Mouse (Mus musculus) limb, embryonic 14.5 days (tissue): Measurements from ENCODE around the gene Mast4. TPM values are rescaled to one million over a fixed set of nuclear protein-coding genes. Genes with fewer than 3 reads are reported as not detected.

ENCODE experiments used
- ATAC-seq: fragments of 200-750 bp; cut with Nextera tagmentation; 2 replicates; pipeline ENCODE4 v1.8.0; 2017; ENCODE audit warnings: low read depth, moderate number of reproducible peaks, moderate TSS enrichment; ENCODE audit not compliant: low FRiP score
- DNase-seq: peaks from one replicate; pipeline ENCODE4 v3.0.0-alpha.2; 2015; ENCODE audit warnings: low spot score
- H3K27ac ChIP-seq: fragments of 300-500 bp; sonication (generic); replicated peaks from 2 replicates; pipeline ENCODE4 v1.5.1; 2014; ENCODE audit warnings: low read depth, mild to moderate bottlenecking, low read length, moderate library complexity, mixed read lengths
- H3K27me3 ChIP-seq: fragments of 300-500 bp; sonication (generic); 2 replicates; pipeline ENCODE4 v1.6.1; 2014; ENCODE audit warnings: low read length, mixed read lengths; ENCODE audit not compliant: control insufficient read depth, insufficient read depth
- H3K36me3 ChIP-seq: fragments of 300-500 bp; sonication (generic); 2 replicates; pipeline ENCODE4 v1.6.1; 2014; ENCODE audit warnings: mild to moderate bottlenecking, low read length, moderate library complexity, mixed read lengths; ENCODE audit not compliant: control insufficient read depth, insufficient read depth
- H3K4me1 ChIP-seq: fragments of 300-500 bp; sonication (generic); 2 replicates; pipeline ENCODE4 v1.6.1; 2014; ENCODE audit warnings: antibody characterized with exemption, low read length, mixed read lengths; ENCODE audit not compliant: control insufficient read depth, insufficient read depth
- H3K4me2 ChIP-seq: fragments of 300-500 bp; sonication (generic); replicated peaks from 2 replicates; pipeline ENCODE4 v1.6.1; 2014; ENCODE audit warnings: low read depth, mild to moderate bottlenecking, low read length, moderate library complexity; ENCODE audit not compliant: severe bottlenecking
- H3K4me3 ChIP-seq: fragments of 300-500 bp; sonication (generic); replicated peaks from 2 replicates; pipeline ENCODE4 v1.5.1; 2014; ENCODE audit warnings: low read length
- H3K9ac ChIP-seq: fragments of 300-500 bp; sonication (generic); 2 replicates; pipeline ENCODE4 v1.6.1; 2014; ENCODE audit warnings: mild to moderate bottlenecking, low read depth, low read length, moderate library complexity; ENCODE audit not compliant: severe bottlenecking
- H3K9me3 ChIP-seq: fragments of 300-500 bp; sonication (generic); 2 replicates; pipeline ENCODE4 v1.6.1; 2016; ENCODE audit warnings: low read length; ENCODE audit not compliant: control insufficient read depth
- POLR2A ChIP-seq: fragments of 200-500 bp; IDR thresholded peaks from 2 replicates; pipeline ENCODE4 v1.8.0; 2012; ENCODE audit warnings: inconsistent platforms, mild to moderate bottlenecking, moderate library complexity, borderline replicate concordance; ENCODE audit not compliant: insufficient read depth, insufficient read length; ENCODE audit errors: extremely low read depth
- WGBS: fragments of 180-500 bp; shearing (Covaris S2); extraction: QIAGEN DNeasy Blood & Tissue Kit; methylation state at CpG from one replicate; pipeline ENCODE4 v1.1.7; 2014; 5-methylcytosine and 5-hydroxymethylcytosine counted together
- polyA plus RNA-seq, 2 experiments: library from polyadenylated mRNA; depleted of rRNA in 1 of 2; stranded (reverse) in 1 of 2; unstranded in 1 of 2; fragments of >200 nt; fragmentation: Nextera tagmentation in 1 of 2; extraction: Ambion mirVana in 1 of 2; gene quantifications; 2 replicates each; pipeline versions ENCODE4 v1.2.1 to v1.2.3; 2012 to 2014

Gene Mast4
- polyA plus RNA-seq, 2 experiments = 12.5 to 25.2 TPM

DNA sequence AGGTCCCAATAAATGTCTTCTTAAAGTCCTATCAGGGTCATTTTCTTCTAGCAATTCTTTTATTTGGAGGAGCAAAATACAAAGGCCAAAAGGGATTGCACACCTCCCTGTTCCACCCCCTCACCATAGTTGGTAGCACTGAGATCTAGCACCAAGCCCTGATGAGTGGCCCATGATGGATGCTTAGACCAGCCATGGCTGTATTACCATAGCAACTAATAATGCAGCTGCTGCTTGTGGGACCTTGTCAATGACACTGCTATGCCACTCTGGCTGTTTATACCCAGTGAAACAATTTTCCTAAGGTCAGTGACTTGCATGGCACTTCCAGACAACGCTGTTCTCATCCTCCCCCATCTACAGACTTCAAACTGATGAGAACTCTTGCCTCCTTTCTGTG, 570.1 kb downstream of the Mast4 start:
- WGBS = 90% methylated on average over 1 of the region's 1 CpGs
- peaks cover 19% of the 10 kb centered on the region for H3K36me3 ChIP-seq
- ATAC-seq = no peak

DNA sequence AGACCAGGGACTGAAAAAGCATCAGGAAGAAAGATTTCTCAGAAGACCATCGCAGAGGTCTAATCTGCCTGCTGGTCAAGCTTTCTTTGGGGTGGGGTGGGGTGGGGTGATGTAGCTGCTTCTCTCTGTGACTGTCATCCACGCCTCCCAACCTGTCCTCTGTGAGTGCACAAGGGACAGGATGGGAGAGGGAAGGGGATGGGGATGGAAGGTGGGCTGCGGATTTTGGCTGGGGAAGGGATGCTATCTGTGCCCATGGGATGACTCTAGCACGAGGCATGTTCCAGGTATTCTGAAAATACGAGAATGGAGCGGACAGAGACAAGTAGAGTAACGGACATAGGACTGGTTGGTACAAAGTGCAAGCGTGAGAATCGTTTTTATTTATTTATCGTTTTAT, 572.1 kb downstream of the Mast4 start:
- H3K27me3 ChIP-seq = no peaks in the 10 kb centered on the region
- ATAC-seq (no peak), DNase-seq (no peak)
- no peaks in the 10 kb centered on the region for H3K9me3 ChIP-seq
- no peak overlapping the region for H3K4me3 ChIP-seq
- 93% methylated on average over 10 of the region's 10 CpGs for WGBS
- H3K4me1 ChIP-seq = no peaks in the 10 kb centered on the region
- no peak for TF ChIP-seq POLR2A
- no peak overlapping the region for H3K9ac ChIP-seq
- H3K36me3 ChIP-seq = peaks cover 35% of the 10 kb centered on the region
- H3K4me2 ChIP-seq = no peak overlapping the region
- no peak overlapping the region for H3K27ac ChIP-seq

More for the DNA sequence above, 570.1 kb downstream of the Mast4 start:
- DNase-seq = no peak
- H3K27ac ChIP-seq = no peak overlapping the region
- H3K9ac ChIP-seq = no peak overlapping the region
- no peak for TF ChIP-seq POLR2A
- H3K9me3 ChIP-seq = no peaks in the 10 kb centered on the region
- H3K27me3 ChIP-seq = no peaks in the 10 kb centered on the region
- H3K4me1 ChIP-seq = no peaks in the 10 kb centered on the region
- H3K4me3 ChIP-seq = no peak overlapping the region
- H3K4me2 ChIP-seq = no peak overlapping the region

DNA sequence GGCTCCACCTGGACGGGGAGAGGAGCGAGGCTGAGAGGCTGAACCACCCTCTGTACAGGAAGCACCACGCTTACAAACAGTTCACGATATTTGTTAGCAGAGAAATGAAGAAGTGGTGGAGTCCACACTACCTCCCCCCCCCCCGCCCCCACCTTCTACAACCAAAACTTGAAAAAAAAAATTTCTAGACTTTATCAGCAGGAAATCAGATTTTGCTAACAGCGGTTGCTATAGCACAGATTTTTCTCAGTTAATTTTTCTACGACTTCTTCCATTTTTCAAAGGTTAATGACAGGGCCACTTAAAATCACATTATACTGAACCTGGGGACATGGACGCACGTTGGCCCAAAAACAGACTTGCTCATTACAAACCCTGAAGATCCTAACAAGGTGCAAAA, 572.9 kb downstream of the Mast4 start:
- no peaks in the 10 kb centered on the region for H3K4me1 ChIP-seq
- H3K27me3 ChIP-seq = no peaks in the 10 kb centered on the region
- no peak overlapping the region for H3K4me3 ChIP-seq
- H3K4me2 ChIP-seq = no peak overlapping the region
- ATAC-seq (no peak), DNase-seq (no peak)
- 61% methylated on average over 9 of the region's 9 CpGs for WGBS
- no peaks in the 10 kb centered on the region for H3K9me3 ChIP-seq
- no peak for TF ChIP-seq POLR2A
- H3K36me3 ChIP-seq = peaks cover 35% of the 10 kb centered on the region
- H3K27ac ChIP-seq = no peak overlapping the region
- H3K9ac ChIP-seq = no peak overlapping the region

DNA sequence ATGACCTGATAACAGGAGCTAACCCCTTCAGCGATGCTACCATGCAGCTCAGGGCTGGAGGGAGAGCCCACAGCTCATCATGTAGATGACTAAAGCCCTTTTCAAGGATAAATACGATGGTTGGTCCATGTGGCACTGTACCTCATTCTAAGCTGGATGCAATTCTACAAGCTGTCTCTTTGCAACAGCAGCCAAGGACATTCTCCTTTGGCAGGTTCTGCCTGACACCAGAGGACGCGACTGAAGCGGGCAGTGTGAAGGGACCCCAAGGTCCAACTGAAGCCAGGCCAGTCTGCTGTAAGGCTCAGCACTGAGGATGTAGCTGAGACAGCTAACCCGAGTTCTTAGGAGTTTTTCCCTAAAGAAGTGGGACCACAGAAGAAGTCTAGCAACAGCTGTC, 576.3 kb downstream of the Mast4 start:
- Histone ChIP-seq H3K9ac (no peak overlapping the region), H3K4me1 (no peaks in the 10 kb centered on the region), H3K36me3 (peaks cover 41% of the 10 kb centered on the region), H3K9me3 (no peaks in the 10 kb centered on the region), H3K4me3 (no peak overlapping the region), H3K27ac (no peak overlapping the region), H3K4me2 (no peak overlapping the region), H3K27me3 (no peaks in the 10 kb centered on the region)
- ATAC-seq = no peak
- DNase-seq = no peak
- 95% methylated on average over 6 of the region's 6 CpGs for WGBS
- TF ChIP-seq POLR2A = no peak

DNA sequence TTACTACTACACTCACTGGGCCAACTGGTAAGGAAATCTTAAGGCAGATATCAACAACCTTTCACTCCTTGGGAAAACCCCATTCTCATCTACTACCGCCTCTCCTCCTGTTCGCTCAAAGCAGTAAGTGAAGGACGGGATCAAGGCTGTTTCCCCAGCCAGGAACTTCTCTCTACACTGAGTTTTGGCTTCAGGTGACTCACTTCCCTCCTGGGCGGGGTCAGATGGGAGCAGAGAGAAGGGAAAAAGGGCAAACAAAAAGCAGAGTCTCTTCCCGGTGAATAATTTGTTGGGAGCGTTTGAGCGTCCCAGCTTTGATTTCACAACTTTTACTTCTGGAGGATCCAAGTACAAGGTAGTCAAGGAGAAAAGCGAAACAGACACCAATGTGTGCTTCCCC, 578.2 kb downstream of the Mast4 start:
- DNase-seq (no peak), ATAC-seq (no peak)
- no peaks in the 10 kb centered on the region for H3K27me3 ChIP-seq
- H3K36me3 ChIP-seq = peaks cover 48% of the 10 kb centered on the region
- no peak overlapping the region for H3K27ac ChIP-seq
- H3K9me3 ChIP-seq = no peaks in the 10 kb centered on the region
- no peak overlapping the region for H3K4me2 ChIP-seq
- 89% methylated on average over 8 of the region's 8 CpGs for WGBS
- no peaks in the 10 kb centered on the region for H3K4me1 ChIP-seq
- H3K9ac ChIP-seq = no peak overlapping the region
- TF ChIP-seq POLR2A = no peak
- no peak overlapping the region for H3K4me3 ChIP-seq

DNA sequence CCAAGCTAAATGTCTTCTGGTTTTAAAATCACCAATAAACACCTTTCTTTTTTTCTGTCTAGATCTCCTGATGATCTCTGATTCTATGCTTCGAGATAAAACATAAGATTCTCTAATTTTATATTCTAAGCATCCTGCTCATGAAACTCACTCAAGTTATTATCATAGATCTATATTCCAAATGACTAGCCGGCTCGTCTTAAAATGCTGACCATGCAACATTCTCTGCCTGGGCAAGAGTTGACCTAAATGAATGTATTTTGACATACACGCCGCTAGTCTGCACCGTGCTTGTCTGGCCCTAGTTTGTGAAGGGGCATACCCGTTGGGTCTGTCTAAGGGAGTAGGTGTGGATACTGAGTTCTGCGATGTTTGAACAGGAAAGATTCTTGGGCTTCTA, 579.2 kb downstream of the Mast4 start:
- H3K4me3 ChIP-seq = no peak overlapping the region
- no peak overlapping the region for H3K27ac ChIP-seq
- 95% methylated on average over 8 of the region's 8 CpGs for WGBS
- no peaks in the 10 kb centered on the region for H3K9me3 ChIP-seq
- no peak overlapping the region for H3K9ac ChIP-seq
- no peaks in the 10 kb centered on the region for H3K27me3 ChIP-seq
- DNase-seq = no peak
- no peak overlapping the region for H3K4me2 ChIP-seq
- no peaks in the 10 kb centered on the region for H3K4me1 ChIP-seq
- no peak for TF ChIP-seq POLR2A
- peaks cover 51% of the 10 kb centered on the region for H3K36me3 ChIP-seq
- no peak for ATAC-seq
